Mouse (Mus musculus) liver, embryonic 16.5 days (tissue): ENCODE results near the gene Atp12a. TPM values are rescaled to one million over a fixed set of nuclear protein-coding genes. Genes with fewer than 3 reads are reported as not detected.

Experiments
- ATAC-seq: fragments of 200-750 bp; cut with Nextera tagmentation; 2 replicates; pipeline ENCODE4 v1.8.0; 2017; ENCODE audit warnings: low read depth, mild to moderate bottlenecking, moderate number of reproducible peaks, moderate library complexity
- H3K27ac ChIP-seq: fragments of 300-500 bp; sonication (generic); 2 replicates; pipeline ENCODE4 v1.5.1; 2014; ENCODE audit warnings: mild to moderate bottlenecking, low read length
- H3K27me3 ChIP-seq: fragments of 300-500 bp; sonication (generic); 2 replicates; pipeline ENCODE4 v1.6.1; 2014; ENCODE audit warnings: low read depth, low read length, mixed read lengths; ENCODE audit not compliant: control insufficient read depth, insufficient read depth
- H3K36me3 ChIP-seq: fragments of 300-500 bp; sonication (generic); 2 replicates; pipeline ENCODE4 v1.6.1; 2014; ENCODE audit warnings: mild to moderate bottlenecking; ENCODE audit not compliant: control insufficient read depth, insufficient read depth
- H3K4me1 ChIP-seq: fragments of 300-500 bp; sonication (generic); 2 replicates; pipeline ENCODE4 v1.6.1; 2014; ENCODE audit warnings: low read depth, low read length, mixed read lengths; ENCODE audit not compliant: control insufficient read depth
- H3K4me2 ChIP-seq: fragments of 300-500 bp; sonication (generic); 2 replicates; pipeline ENCODE4 v1.6.1; 2014; ENCODE audit warnings: low read depth, low read length, mixed read lengths
- H3K4me3 ChIP-seq: fragments of 300-500 bp; sonication (generic); 2 replicates; pipeline ENCODE4 v1.5.1; 2014; ENCODE audit warnings: low read depth, mild to moderate bottlenecking, low read length
- H3K9ac ChIP-seq: fragments of 300-500 bp; sonication (generic); 2 replicates; pipeline ENCODE4 v1.6.1; 2014; ENCODE audit warnings: low read depth, low read length
- H3K9me3 ChIP-seq: fragments of 300-500 bp; sonication (generic); replicated peaks from 2 replicates; pipeline ENCODE4 v1.6.1; 2016; ENCODE audit warnings: low read length; ENCODE audit not compliant: control insufficient read depth
- WGBS: fragments of 180-500 bp; shearing (Covaris S2); extraction: QIAGEN DNeasy Blood & Tissue Kit; methylation state at CpG from one replicate; pipeline ENCODE4 v1.1.7; 2014; ENCODE audit not compliant: insufficient replicate concordance; 5-methylcytosine and 5-hydroxymethylcytosine counted together
- polyA plus RNA-seq: library from polyadenylated mRNA; unstranded; fragments of >200 nt; fragmentation: Nextera tagmentation; extraction: Ambion mirVana; gene quantifications from 2 replicates; pipeline ENCODE4 v1.2.1, GENCODE M21; 2015

The Atp12a gene
- polyA plus RNA-seq, 1 experiment from 2014 or later = not detected

DNA sequence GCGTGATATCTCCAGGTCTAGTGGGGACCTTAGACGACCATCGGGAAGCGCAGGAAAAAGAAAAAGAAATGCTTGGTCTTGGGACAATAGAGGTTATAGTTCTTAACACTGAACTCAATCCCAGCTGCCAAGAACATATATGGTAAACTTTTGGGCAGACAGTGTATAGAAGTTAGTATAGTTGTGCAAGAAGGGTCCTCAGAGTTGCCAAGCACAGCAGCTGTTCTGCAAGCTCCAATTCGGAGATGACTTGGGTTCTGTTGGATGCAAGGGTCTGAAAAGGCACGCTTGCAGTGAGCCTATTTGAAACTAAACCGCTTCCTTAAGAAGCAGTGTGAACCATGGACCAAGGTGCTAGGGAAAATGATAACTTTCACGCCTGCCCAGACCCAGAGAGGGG, 424 bp downstream of the Atp12a start:
- H3K9me3 ChIP-seq = no peaks in the 10 kb centered on the region
- no peaks in the 10 kb centered on the region for H3K4me1 ChIP-seq
- ATAC-seq = no peak
- H3K27ac ChIP-seq = no peak overlapping the region
- peaks cover 34% of the 10 kb centered on the region for H3K27me3 ChIP-seq
- 25% methylated on average over 8 of the region's 8 CpGs for WGBS
- H3K36me3 ChIP-seq = no peaks in the 10 kb centered on the region
- no peak overlapping the region for H3K9ac ChIP-seq
- H3K4me3 ChIP-seq = no peak overlapping the region
- peak overlapping the region; percentile 45; the same call in 1 of the 2 replicates for H3K4me2 ChIP-seq

DNA sequence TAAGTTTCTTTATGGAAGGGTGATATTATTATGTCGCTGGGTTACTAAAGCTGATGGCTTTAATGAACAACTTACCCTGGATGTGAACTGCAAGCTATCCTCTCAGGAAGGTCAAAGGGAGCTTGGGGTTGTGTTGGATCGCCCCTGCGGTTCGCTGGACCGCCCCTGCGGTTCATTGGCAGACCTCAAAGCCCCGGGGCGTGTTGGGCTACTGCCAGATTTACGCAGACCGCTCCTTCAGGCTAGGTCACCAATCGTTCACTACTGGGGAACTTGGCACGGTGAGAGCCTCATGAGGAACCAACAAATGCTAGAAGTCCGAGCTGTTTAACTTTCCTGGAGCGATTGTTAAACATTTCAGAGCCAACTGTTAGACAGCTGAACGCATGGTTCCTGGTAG, 1.8 kb downstream of the Atp12a start:
- Histone ChIP-seq H3K9me3 (no peaks in the 10 kb centered on the region), H3K27me3 (peaks cover 34% of the 10 kb centered on the region), H3K36me3 (no peaks in the 10 kb centered on the region), H3K4me1 (no peaks in the 10 kb centered on the region), H3K4me3 (no peak overlapping the region), H3K4me2 (no peak overlapping the region), H3K9ac (no peak overlapping the region), H3K27ac (no peak overlapping the region)
- no peak for ATAC-seq
- WGBS = 18% methylated on average over 15 of the region's 15 CpGs

DNA sequence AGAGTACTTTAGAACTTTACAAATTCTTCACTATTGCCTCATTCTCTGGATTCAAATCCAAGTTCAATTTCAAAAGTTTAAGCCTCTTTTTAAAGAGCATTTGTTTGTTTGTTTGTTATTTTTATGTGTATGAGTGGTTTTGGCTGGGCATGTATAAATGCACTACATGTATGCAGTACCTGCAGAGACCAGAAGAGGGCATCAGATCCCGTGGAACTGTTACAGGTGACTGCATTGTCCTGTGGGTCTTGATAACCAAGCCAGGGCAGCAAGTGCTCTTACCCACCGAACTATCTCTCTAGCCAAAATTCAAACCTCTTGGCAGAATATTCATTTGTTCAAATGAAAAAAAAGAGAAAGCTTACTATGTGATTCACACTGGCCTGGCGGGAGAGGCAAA, 4.0 kb downstream of the Atp12a start:
- WGBS = 39% methylated on average over 3 of the region's 3 CpGs
- no peaks in the 10 kb centered on the region for H3K9me3 ChIP-seq
- no peak overlapping the region for H3K9ac ChIP-seq
- no peak overlapping the region for H3K27ac ChIP-seq
- no peak overlapping the region for H3K4me3 ChIP-seq
- peaks cover 34% of the 10 kb centered on the region for H3K27me3 ChIP-seq
- H3K4me2 ChIP-seq = no peak overlapping the region
- no peaks in the 10 kb centered on the region for H3K4me1 ChIP-seq
- no peak for ATAC-seq
- no peaks in the 10 kb centered on the region for H3K36me3 ChIP-seq

DNA sequence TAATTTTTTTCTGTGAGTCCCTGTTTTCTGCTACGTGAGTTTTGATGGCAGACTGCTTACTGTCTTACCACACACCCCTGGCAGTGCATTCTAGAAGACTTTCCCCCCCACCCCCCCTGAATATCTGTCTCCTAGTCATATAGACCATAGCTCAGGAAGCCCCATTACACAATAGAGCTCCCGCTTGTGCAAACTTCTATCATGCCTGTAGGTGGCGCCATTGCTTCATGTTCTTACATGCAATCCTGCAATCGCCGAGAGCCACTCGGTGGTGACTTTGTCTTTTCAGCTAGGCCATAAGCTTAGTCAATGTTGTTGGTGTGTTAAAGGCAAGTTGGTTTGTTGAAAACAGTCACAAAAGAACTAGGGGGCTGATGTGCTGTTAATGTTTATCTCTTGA, 10.9 kb downstream of the Atp12a start:
- H3K4me2 ChIP-seq = no peak overlapping the region
- no peak overlapping the region for H3K4me3 ChIP-seq
- no peak overlapping the region for H3K27ac ChIP-seq
- ATAC-seq = no peak
- H3K4me1 ChIP-seq = no peaks in the 10 kb centered on the region
- no peaks in the 10 kb centered on the region for H3K27me3 ChIP-seq
- H3K36me3 ChIP-seq = no peaks in the 10 kb centered on the region
- no peaks in the 10 kb centered on the region for H3K9me3 ChIP-seq
- no peak overlapping the region for H3K9ac ChIP-seq
- 1% methylated on average over 6 of the region's 6 CpGs for WGBS

DNA sequence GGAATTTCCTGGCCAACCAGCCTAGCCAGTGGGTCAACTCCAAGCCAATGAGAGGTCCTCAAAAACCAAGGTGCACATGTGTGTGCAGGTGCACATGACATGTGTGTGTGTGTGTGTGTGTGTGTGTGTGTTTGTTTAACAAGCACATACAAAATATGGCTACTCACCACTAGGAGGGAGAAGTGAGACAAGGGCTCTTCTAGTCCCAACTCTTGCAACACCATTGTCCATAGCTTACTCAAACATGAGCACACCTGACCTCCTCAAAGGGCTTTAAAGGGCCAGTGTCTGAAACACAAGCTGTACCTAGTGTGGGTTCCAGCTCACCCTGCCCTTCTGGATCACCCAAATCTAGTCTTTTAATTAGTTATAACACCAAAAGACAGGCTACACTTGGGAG, 12.9 kb downstream of the Atp12a start:
- Histone ChIP-seq H3K4me2 (no peak overlapping the region), H3K4me1 (no peaks in the 10 kb centered on the region), H3K9ac (no peak overlapping the region), H3K9me3 (no peaks in the 10 kb centered on the region), H3K36me3 (no peaks in the 10 kb centered on the region), H3K4me3 (no peak overlapping the region), H3K27ac (no peak overlapping the region), H3K27me3 (no peaks in the 10 kb centered on the region)
- no peak for ATAC-seq

DNA sequence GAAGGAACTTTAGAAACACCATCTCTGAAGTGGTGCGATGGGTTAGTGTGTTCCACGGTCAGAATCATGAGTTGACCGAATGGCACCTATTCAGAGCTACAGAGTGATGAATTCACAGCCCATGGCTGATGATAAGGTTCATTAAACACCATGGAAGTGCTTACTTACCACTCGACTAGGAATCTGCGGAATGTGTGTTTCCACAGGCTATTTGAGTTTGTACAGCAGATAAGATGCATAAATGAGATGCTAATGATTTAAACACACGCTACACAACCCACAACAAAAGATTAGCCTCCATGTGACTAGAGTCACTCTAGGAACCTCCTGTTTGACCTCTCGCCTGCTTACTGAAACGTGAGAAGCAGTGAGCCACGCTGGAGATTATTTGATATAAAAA, 14.5 kb downstream of the Atp12a start:
- no peak for ATAC-seq
- Histone ChIP-seq H3K27ac (no peak overlapping the region), H3K9ac (no peak overlapping the region), H3K4me3 (no peak overlapping the region), H3K27me3 (no peaks in the 10 kb centered on the region), H3K36me3 (no peaks in the 10 kb centered on the region), H3K4me1 (no peaks in the 10 kb centered on the region), H3K9me3 (no peaks in the 10 kb centered on the region), H3K4me2 (no peak overlapping the region)
- 67% methylated on average over 9 of the region's 9 CpGs for WGBS

DNA sequence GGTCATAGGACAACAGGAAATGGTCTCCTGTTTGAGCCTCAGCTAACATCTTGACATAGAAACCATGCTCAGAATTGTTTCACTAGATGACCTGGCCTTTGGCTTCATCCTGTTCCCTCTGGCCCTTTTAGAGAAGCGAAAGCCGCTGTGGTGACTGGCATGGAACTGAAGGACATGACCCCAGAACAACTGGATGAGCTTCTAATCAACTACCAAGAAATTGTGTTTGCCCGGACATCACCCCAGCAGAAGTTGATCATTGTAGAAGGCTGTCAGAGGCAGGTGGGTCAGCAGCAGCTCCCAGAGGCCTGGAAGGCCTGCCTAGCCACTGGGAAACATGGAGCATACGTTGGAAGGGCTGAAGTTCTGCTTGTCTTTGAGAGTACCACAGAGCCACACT, 17.5 kb downstream of the Atp12a start:
- no peak overlapping the region for H3K27ac ChIP-seq
- ATAC-seq = no peak

DNA sequence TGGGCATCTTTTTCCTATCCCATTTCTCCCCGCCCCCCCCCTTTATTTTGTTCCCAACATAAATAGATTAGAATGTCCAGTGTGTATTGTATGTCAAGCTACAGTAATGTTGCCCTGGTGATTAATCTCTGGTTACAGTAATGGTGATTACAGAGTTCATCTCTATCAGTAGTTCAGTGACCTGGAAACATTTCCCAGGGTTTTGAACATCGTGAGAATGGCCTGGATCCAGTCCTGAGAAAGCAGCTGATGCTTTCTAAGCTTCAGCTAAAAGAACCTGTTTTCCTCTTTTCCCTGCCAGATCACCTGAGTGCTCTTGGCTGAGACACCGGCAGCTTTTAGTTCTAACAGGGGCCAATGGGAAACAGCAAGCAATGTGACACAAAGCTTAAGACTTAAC, 25.4 kb downstream of the Atp12a start:
- H3K27ac ChIP-seq = no peak overlapping the region
- H3K4me3 ChIP-seq = no peak overlapping the region
- no peak overlapping the region for H3K4me2 ChIP-seq
- H3K36me3 ChIP-seq = no peaks in the 10 kb centered on the region
- no peaks in the 10 kb centered on the region for H3K27me3 ChIP-seq
- H3K9ac ChIP-seq = no peak overlapping the region
- H3K4me1 ChIP-seq = no peaks in the 10 kb centered on the region
- WGBS = 64% methylated on average over 3 of the region's 3 CpGs
- ATAC-seq = no peak
- no peaks in the 10 kb centered on the region for H3K9me3 ChIP-seq

More for the DNA sequence above, 17.5 kb downstream of the Atp12a start:
- Histone ChIP-seq H3K27me3 (no peaks in the 10 kb centered on the region), H3K4me3 (no peak overlapping the region), H3K9me3 (no peaks in the 10 kb centered on the region), H3K36me3 (no peaks in the 10 kb centered on the region), H3K4me1 (no peaks in the 10 kb centered on the region), H3K4me2 (no peak overlapping the region), H3K9ac (no peak overlapping the region)
- WGBS = 60% methylated on average over 4 of the region's 4 CpGs

DNA sequence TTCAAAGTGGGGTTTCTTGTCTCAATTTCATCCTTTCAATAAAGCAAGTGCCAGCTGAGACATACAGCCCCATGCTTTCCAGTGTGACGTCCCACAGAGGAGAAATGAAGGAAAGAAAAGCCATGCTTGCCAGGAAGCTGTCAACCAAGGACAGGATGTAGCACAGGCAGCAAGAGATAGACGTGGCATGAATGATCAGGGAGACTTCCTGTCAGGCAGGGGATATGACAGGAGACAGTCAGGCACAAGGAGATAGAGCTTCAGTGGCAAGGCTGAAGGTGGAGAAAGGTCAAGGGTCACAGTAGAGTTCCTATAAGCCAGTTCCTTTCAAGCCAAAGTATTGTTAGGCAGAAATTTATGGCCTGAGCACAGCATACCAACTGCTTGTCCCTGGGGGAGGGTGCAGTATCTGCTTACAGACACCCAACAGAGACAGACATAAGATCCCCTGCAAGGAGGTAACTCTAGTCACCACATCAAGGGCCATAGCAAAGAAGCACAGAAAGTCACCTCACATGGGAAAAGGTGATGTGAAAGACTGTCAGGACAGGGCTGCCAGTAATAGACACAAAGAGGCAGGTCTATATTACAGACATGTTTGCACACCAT, 28.9 kb downstream of the Atp12a start:
- ATAC-seq = peak; percentile 55; the same call in 1 of the 2 replicates
- no peak overlapping the region for H3K4me3 ChIP-seq
- 6% methylated on average over 2 of the region's 2 CpGs for WGBS
- no peaks in the 10 kb centered on the region for H3K36me3 ChIP-seq
- H3K4me2 ChIP-seq = no peak overlapping the region
- no peak overlapping the region for H3K9ac ChIP-seq
- no peak overlapping the region for H3K27ac ChIP-seq
- no peaks in the 10 kb centered on the region for H3K4me1 ChIP-seq
- no peaks in the 10 kb centered on the region for H3K27me3 ChIP-seq
- H3K9me3 ChIP-seq = no peaks in the 10 kb centered on the region
